Mouse (Mus musculus) forebrain, embryonic 10.5 days (tissue): ENCODE measurements around the gene Hyal6. TPM values are rescaled to one million over a fixed set of nuclear protein-coding genes. Genes with fewer than 3 reads are reported as not detected.

Experiments
- DNase-seq: peaks from one replicate; pipeline ENCODE4 v3.0.0-alpha.2; 2017; ENCODE audit warnings: low spot score; ENCODE audit errors: extremely low spot score
- H3K27ac ChIP-seq: fragments of 300-500 bp; sonication (generic); 2 replicates; pipeline ENCODE4 v1.5.1; 2016; ENCODE audit warnings: mild to moderate bottlenecking
- H3K27me3 ChIP-seq: fragments of 300-500 bp; sonication (generic); 2 replicates; pipeline ENCODE4 v1.6.1; 2016; ENCODE audit warnings: mild to moderate bottlenecking; ENCODE audit not compliant: poor library complexity, severe bottlenecking
- H3K36me3 ChIP-seq: fragments of 300-500 bp; sonication (generic); replicated peaks from 2 replicates; pipeline ENCODE4 v1.6.1; 2016; ENCODE audit warnings: mild to moderate bottlenecking, moderate library complexity
- H3K4me1 ChIP-seq: fragments of 300-500 bp; sonication (generic); 2 replicates; pipeline ENCODE4 v1.6.1; 2016
- H3K4me3 ChIP-seq: fragments of 300-500 bp; sonication (generic); 2 replicates; pipeline ENCODE4 v1.5.1; 2016; ENCODE audit warnings: mild to moderate bottlenecking, moderate library complexity
- H3K9me3 ChIP-seq: fragments of 300-500 bp; sonication (generic); 2 replicates; pipeline ENCODE4 v1.6.1; 2016; ENCODE audit warnings: mild to moderate bottlenecking, moderate library complexity
- WGBS: fragments of 180-500 bp; shearing (Covaris S2); methylation state at CpG from one replicate; pipeline ENCODE4 v1.1.7; 2016; 5-methylcytosine and 5-hydroxymethylcytosine counted together
- polyA plus RNA-seq: library from polyadenylated mRNA; unstranded; fragments of >200 nt; fragmentation: Nextera tagmentation; extraction: Ambion mirVana; gene quantifications from 2 replicates; pipeline ENCODE4 v1.2.1, GENCODE M21; 2016

Hyal6 gene
- not detected in 2 replicates for polyA plus RNA-seq

DNA sequence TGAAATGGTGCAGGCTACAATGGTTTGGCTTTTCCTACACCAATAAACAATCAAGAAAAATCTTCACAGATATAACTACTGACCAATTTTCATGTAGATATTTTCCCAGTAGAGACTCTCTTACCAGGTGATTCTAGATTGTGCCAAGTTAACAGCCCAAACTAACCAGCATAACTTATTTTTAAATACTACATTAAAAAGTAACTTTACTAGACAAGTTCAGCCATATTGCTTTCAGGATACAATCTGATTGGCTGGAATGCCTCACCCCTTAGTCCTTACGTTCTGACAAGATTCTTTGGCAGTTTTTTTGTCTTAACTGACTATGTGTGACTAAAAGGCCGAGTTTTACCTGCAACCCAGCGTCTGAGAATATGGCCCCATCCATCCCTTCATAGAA lies at the start of gene Hyal6:
Gene Hyal6 (plus strand): TSS at position 301 of the 400 bp plus-strand sequence.
- H3K4me1 ChIP-seq, result no peaks in the 10 kb centered on the region
- 88% methylated on average over 3 of the region's 3 CpGs for WGBS
- no peaks in the 10 kb centered on the region for H3K36me3 ChIP-seq
- no peak for DNase-seq
- H3K27ac ChIP-seq, result no peak within 1 kb of the TSS
- H3K4me3 ChIP-seq, result no peak within 1 kb of the TSS
- H3K9me3 ChIP-seq, result no peaks in the 10 kb centered on the region
- no peaks in the 10 kb centered on the region for H3K27me3 ChIP-seq

DNA sequence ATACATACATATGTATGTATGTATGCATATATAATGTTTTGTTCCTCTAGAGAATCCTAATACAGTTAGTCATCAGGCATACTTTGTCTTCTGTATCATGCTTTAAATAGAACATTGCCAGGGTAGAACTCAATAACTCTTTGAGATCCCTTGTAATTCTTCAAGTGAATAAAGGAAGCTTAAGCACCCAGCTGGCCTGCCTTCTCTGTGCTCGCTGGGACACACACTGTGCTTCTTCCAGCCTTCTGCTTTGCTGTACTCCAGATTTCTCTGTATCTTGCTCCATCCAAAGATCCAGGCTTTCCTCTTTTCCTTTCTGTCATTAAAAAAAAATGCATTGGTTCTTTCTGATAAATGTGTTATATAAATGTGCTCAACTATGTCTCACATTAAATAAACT lies 45.2 kb upstream of the Hyal6 start:
- Histone ChIP-seq H3K27me3 (no peaks in the 10 kb centered on the region), H3K4me1 (no peaks in the 10 kb centered on the region), H3K27ac (no peak overlapping the region), H3K4me3 (no peak overlapping the region), H3K36me3 (no peaks in the 10 kb centered on the region), H3K9me3 (no peaks in the 10 kb centered on the region)
- DNase-seq, result no peak
- WGBS, result 52% methylated on average over 1 of the region's 1 CpGs

DNA sequence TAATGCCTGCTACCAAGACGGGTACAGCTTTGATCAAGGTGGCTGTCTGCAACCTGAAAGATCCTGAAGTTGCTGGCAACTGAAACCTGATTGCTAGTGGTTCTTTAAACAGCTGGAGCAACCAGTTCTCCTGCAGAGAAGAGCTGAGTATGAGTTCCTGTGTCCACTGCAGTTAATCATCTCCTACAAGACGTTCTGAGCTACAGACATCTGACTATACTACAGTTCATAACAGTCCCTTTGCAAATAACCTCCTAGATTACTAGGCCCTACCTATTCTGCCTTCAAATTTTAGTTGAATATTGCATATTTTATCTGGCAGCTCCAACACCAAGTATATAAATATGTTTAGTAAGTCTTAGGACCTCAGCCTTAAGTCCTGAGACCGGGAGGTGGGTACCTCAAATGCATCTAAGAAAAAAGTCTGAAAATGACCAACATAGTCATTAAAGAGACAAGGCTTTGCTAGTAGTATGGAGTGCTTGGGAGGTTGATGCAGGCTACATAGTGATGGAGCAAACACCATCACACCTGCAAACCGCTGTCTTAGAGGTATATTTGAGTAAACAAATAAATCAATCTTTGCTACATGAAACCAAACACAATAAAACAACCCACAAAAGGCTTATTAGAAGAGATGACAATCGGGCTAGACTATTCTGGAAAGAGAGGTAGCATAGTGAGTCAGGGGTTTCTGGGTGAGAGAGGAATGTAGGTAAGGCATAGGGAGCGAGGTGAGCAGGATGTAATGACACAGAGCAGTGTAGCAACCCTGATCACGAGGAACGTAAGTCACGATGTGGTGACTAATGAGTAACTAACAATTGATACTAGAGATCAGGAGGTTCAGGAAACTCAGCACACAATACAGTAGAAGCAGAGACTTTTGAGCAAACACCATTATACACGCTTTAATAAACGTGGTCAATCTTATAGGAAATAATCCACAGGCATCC lies 38.3 kb upstream of the Hyal6 start:
- Histone ChIP-seq H3K4me3 (no peak overlapping the region), H3K27ac (no peak overlapping the region), H3K27me3 (no peaks in the 10 kb centered on the region), H3K36me3 (no peaks in the 10 kb centered on the region), H3K4me1 (no peaks in the 10 kb centered on the region), H3K9me3 (no peaks in the 10 kb centered on the region)
- DNase-seq, result no peak
- 89% methylated on average over 11 of the region's 11 CpGs for WGBS

DNA sequence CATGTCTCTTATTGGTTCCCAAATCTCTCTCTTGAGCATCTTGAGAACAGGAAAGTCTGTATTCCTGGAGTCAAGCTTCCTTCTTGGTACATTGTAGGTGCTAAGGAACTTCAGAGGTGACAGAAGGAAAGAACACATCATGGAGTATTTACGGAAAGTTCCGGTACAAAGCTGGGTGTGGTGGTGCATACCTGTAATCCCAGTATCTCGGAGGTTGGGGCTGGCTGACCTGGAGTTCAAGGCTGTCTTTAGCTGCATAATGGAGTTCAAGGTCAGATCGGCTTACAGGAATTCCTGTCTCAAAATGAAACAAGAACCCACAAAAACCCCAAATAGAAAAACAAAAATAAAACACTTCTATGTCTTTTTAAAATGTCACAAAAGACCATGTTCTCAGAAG lies 36.9 kb upstream of the Hyal6 start:
- H3K4me3 ChIP-seq, result no peak overlapping the region
- H3K27ac ChIP-seq, result no peak overlapping the region
- 90% methylated on average over 4 of the region's 4 CpGs for WGBS
- H3K36me3 ChIP-seq, result no peaks in the 10 kb centered on the region
- no peaks in the 10 kb centered on the region for H3K27me3 ChIP-seq
- DNase-seq, result no peak
- H3K4me1 ChIP-seq, result no peaks in the 10 kb centered on the region
- H3K9me3 ChIP-seq, result no peaks in the 10 kb centered on the region

DNA sequence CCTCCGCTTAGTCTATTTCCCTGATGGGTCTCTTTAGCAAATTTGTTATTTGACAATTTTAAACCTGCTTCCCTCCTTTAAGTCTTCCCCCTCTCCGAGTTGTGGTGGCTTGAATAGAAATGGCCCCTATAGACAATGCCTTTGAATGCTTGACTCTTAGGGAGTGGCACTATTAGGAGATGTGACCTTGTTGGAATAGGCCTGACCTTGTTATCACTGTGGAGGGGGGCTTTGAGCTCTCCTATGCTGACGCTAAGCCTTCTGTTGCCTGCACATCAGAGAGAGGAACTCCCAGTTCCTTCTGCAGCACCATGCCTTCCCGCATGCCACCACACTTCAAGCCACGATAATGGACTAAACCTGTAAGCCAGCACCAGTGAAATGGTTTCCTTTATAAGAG lies 35.8 kb upstream of the Hyal6 start:
- DNase-seq, result no peak

DNA sequence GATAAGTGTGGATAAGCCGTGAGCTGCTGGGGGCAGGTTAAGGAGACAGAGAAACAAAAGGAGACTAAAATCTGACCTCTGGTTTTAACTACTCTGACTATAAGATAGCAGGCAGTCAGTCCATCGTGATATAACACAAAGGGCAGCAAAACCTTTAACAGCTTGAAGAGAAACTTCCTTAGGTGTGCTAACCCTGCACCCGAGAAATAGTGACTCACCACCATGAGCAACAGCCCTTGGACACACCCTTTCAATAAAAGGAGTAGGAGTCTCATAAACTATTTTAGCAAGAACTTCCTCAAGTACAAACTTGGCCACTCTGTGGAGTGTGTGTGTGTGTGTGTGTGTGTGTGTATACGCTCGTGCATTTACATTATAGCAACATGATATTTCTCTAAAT lies 26.0 kb upstream of the Hyal6 start:
- Histone ChIP-seq H3K4me3 (no peak overlapping the region), H3K9me3 (no peaks in the 10 kb centered on the region)
- WGBS, result 89% methylated on average over 5 of the region's 5 CpGs

More for the DNA sequence above, 35.8 kb upstream of the Hyal6 start:
- Histone ChIP-seq H3K9me3 (no peaks in the 10 kb centered on the region), H3K27me3 (no peaks in the 10 kb centered on the region), H3K4me3 (no peak overlapping the region), H3K36me3 (no peaks in the 10 kb centered on the region), H3K27ac (no peak overlapping the region), H3K4me1 (no peaks in the 10 kb centered on the region)
- 92% methylated on average over 5 of the region's 5 CpGs for WGBS

DNA sequence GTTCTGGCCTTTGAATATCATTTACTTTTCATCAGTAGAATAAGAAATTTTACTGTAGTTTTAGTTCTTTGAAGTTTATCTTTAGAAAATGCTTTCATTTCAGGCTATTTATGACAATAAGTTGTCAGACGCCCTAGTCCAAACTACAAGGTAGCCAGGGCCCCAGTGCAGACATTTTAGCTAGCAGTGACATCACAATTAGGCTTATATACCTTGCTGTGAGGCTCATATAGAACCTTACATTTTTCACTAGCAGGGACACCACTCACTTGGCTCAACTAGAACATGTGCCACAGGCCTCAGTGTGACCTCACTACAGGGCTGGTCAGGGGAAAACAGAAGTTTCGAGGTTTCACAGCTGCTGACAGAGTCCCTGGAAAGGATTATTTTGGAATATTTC lies 25.5 kb upstream of the Hyal6 start:
- no peak for DNase-seq
- no peaks in the 10 kb centered on the region for H3K9me3 ChIP-seq
- H3K4me1 ChIP-seq, result no peaks in the 10 kb centered on the region
- H3K27me3 ChIP-seq, result no peaks in the 10 kb centered on the region
- H3K36me3 ChIP-seq, result no peaks in the 10 kb centered on the region
- no peak overlapping the region for H3K4me3 ChIP-seq
- H3K27ac ChIP-seq, result no peak overlapping the region
- 84% methylated on average over 2 of the region's 2 CpGs for WGBS

More for the DNA sequence above, 26.0 kb upstream of the Hyal6 start:
- Histone ChIP-seq H3K36me3 (no peaks in the 10 kb centered on the region), H3K4me1 (no peaks in the 10 kb centered on the region), H3K27me3 (no peaks in the 10 kb centered on the region), H3K27ac (no peak overlapping the region)
- DNase-seq, result no peak

DNA sequence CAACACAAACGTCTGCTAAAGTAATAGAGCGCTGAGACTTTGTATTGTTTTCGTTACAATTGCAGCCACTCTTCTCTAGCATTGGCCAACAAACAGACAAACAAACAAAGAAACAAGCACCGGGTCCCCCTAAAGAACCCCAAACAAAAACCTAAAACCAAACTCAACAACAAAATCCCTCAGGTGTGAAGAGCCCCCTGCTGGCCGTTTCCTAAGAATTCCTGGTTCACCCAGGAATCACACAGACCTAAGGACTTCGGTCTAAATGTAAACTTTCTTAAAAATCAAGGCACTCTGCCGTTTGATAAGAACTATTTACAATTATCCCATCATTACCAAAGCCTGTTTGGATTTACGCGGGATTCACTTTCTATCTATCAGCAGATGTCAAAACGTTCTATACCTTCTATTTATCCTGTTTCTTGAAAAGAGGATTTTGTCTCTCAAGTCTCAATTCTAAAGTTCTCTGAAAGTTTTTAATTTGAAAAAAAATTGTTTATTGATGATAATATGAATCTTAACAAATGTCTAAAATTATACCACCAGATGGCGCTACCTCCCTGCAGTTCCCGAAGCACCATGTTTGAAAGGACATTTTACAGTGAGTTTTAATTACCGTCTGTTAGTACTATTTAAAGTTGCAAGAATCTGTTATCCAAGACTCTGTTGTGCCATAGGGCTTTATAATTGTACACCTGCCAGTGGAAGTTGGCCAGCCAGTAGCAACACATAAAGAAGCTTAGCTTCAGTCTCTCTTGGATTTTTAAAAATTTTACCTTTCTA lies 11.5 kb upstream of the Hyal6 start:
- no peak for DNase-seq
- no peaks in the 10 kb centered on the region for H3K4me1 ChIP-seq
- no peaks in the 10 kb centered on the region for H3K36me3 ChIP-seq
- no peak overlapping the region for H3K27ac ChIP-seq
- no peaks in the 10 kb centered on the region for H3K27me3 ChIP-seq
- H3K9me3 ChIP-seq, result no peaks in the 10 kb centered on the region
- no peak overlapping the region for H3K4me3 ChIP-seq
- 36% methylated on average over 13 of the region's 13 CpGs for WGBS

DNA sequence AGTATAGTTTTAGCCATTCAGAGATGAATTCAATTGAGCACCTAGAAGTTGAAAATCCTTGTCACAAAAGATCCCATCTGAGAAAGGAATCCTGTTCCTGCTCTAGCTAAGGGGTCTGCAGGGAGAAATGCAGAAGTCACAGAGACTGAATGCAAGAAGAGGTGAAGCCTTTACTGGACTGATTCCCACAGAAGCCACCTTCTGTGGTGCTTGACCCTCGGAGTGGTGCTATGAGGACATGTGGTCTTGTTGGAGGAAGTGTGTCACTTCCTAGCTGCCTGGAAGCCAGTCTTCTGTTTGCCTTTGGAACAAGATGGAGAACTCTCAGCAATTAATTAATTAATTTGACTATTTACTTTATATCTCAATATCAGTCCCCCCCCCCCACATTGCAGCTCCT lies 4.9 kb upstream of the Hyal6 start:
- Histone ChIP-seq H3K4me3 (no peak overlapping the region), H3K27ac (no peak overlapping the region), H3K36me3 (no peaks in the 10 kb centered on the region), H3K27me3 (no peaks in the 10 kb centered on the region), H3K9me3 (no peaks in the 10 kb centered on the region), H3K4me1 (no peaks in the 10 kb centered on the region)
- 94% methylated on average over 1 of the region's 1 CpGs for WGBS
- no peak for DNase-seq

DNA sequence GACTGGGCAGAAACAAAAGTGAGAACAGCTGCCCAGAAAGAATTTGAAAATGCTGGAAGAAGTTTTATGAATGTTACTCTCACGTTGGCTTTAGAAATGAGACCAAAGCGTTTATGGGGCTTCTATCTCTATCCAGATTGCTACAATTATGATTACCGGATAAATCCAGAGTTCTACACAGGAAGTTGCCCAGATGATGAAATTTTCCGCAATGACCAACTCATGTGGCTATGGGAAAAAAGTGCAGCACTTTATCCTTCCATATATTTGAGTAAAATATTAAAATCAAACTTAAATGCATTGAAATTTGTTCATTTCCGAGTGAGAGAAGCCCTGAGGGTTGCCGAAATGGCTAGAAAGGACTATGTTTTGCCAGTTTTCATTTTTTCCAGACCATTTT lies 1.5 kb downstream of the Hyal6 start:
- H3K27ac ChIP-seq, result no peak overlapping the region
- no peak overlapping the region for H3K4me3 ChIP-seq
- H3K36me3 ChIP-seq, result no peaks in the 10 kb centered on the region
- no peaks in the 10 kb centered on the region for H3K4me1 ChIP-seq
- 87% methylated on average over 6 of the region's 6 CpGs for WGBS
- H3K9me3 ChIP-seq, result no peaks in the 10 kb centered on the region
- no peaks in the 10 kb centered on the region for H3K27me3 ChIP-seq
- DNase-seq, result no peak

DNA sequence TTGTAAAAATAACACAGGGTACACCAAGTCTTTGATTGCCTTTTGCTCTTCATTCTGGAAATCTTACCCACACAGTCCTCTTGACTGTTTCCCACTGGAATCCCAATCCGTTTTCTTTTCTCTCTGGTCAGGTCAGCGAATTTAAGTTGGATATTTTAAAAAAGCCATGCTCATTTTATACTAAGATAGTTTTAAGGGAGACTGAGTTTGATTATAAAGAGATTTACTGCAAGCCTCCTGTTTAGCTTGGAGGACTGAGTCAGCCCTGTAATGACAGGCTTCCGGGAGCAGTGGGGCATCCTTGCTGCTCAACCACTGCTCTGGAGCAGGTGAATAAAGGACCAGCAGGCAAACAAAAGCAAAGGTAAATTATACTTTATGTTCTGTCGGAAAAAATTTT lies 15.0 kb downstream of the Hyal6 start, which contains the start of gene Hyal4:
Gene Hyal4 (plus strand): TSS at position 301 of the 400 bp plus-strand sequence.
- WGBS, result 83% methylated on average over 4 of the region's 4 CpGs
- DNase-seq, result no peak
- no peaks in the 10 kb centered on the region for H3K27me3 ChIP-seq
- H3K36me3 ChIP-seq, result no peaks in the 10 kb centered on the region
- H3K27ac ChIP-seq, result no peak within 1 kb of the TSS
- H3K9me3 ChIP-seq, result no peaks in the 10 kb centered on the region
- peaks cover 4% of the 10 kb centered on the region; the same call in 1 of the 2 replicates for H3K4me1 ChIP-seq
- no peak within 1 kb of the TSS for H3K4me3 ChIP-seq

DNA sequence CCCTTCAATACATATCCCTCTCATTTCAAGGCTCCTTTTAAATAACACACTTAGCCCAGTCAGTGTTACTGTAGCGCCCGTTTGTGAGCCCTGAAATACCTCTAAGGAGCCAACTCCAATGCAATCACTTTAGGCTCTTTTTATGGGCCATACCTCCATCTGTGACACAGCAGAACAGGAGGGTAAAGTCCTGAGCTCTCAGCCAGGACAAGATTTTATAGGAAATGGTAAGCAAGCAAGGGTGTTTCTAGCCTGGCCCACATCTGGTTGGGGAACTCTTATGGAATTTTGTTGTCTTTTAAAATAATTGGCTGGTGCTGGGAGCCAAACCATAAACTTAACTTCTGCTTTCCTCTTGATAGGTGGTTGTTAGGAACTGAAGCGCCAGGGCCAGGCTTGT lies 26.2 kb downstream of the Hyal6 start:
- no peaks in the 10 kb centered on the region for H3K36me3 ChIP-seq
- DNase-seq, result no peak
- no peaks in the 10 kb centered on the region; the same call in 1 of the 2 replicates for H3K9me3 ChIP-seq
- no peaks in the 10 kb centered on the region for H3K4me1 ChIP-seq
- WGBS, result 91% methylated on average over 3 of the region's 3 CpGs
- no peaks in the 10 kb centered on the region for H3K27me3 ChIP-seq
- no peak overlapping the region for H3K27ac ChIP-seq
- no peak overlapping the region for H3K4me3 ChIP-seq

DNA sequence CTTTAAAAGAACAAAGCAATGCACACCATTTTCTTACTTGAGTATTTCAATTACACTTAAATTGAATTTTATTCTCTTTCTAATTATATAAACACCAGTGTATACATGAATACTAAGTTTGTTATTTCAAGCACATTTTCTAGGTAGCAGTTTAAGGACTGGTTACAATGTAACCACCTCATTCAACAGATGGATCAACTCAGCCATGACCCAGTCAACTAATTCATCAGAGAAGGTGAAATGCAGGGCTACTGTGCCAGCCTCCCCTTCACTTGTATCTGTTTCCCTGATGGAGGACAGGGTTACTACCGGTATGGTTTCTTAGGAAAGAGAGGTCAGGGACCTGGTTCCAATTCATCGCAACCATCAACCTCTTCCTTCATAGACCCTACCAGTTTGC lies 33.2 kb downstream of the Hyal6 start:
- H3K27me3 ChIP-seq, result no peaks in the 10 kb centered on the region
- 87% methylated on average over 2 of the region's 2 CpGs for WGBS
- H3K4me1 ChIP-seq, result no peaks in the 10 kb centered on the region
- H3K27ac ChIP-seq, result no peak overlapping the region
- no peaks in the 10 kb centered on the region for H3K36me3 ChIP-seq
- H3K4me3 ChIP-seq, result no peak overlapping the region
- DNase-seq, result no peak
- H3K9me3 ChIP-seq, result no peaks in the 10 kb centered on the region
